Mouse (Mus musculus): ENCODE results near the gene Zfp366.

Zfp366 gene

DNA sequence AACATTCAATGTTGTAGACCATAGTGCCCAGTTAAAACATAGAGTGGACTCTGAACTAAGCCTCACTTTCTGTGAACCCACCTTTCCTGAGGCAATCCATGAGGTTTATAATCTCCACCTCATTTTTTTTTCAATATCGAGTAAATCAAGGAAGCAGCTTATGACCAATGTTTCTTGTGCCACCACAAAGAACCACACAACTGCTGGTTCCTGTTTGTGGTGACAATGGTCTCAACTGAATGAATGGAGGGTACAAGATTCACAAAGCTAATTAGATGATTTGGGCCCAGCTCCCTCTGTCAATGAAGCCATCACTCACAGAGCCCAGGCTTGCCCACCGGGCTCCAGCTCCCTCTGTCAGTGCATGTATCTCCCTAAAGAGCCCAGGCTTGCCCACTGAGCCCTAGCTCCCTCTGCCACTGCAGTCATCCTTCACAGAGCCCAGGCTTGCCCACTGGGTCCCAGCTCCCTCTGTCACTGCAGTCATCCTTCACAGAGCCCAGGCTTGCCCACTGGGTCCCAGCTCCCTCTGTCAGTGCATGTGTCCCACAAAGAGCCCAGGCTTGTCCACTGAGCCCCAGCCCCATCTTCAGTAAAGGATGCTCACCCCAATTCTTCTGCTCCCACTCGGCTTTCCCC is 1.2 kb upstream of the Zfp366 start:
- in situ Hi-C loops (cut with MboI; ENCODE audit: unreplicated experiment in 2 of 2), result loop anchor here in 1 of 2 experiments (25.0 kb wide), 1 partner anchor 104 kb away; no protein-coding TSS in a partner anchor

- in situ Hi-C loops (cut with MboI; ENCODE audit: unreplicated experiment in 2 of 2), result loop anchor here in 1 of 2 experiments (25.0 kb wide), 1 partner anchor 102 kb away; no protein-coding TSS in a partner anchor
These were observed 950 bp downstream of the Zfp366 start for GRCm38 (mm10) chr13:99185573-99185972.

- in situ Hi-C loops (cut with MboI; ENCODE audit: unreplicated experiment in 2 of 2), result loop anchor here in 1 of 2 experiments (25.0 kb wide), 1 partner anchor 101 kb away; no protein-coding TSS in a partner anchor
These were observed 1.7 kb downstream of the Zfp366 start for GRCm38 (mm10) chr13:99186138-99186853.

DNA sequence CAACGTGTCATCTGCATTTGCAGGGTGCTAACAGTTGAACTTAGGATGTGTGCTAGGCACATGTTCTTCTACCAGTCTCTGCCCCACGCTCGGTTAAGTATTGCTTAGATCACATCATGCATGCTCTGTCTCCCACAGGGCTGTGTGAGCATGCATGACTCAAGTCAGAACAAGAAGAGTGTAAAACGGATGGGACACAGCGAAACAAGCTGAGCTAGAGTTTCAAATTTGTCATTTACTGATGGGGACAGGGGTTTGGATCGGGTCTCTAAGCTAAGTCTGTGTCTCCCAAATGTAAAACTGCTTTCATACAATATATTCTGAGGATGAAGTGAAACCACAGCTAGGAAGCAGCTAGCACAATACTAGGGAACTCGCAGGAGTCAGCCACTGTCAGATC is 2.2 kb downstream of the Zfp366 start:
- in situ Hi-C loops (cut with MboI; ENCODE audit: unreplicated experiment in 2 of 2), result loop anchor here in 1 of 2 experiments (25.0 kb wide), 1 partner anchor 100 kb away; no protein-coding TSS in a partner anchor

DNA sequence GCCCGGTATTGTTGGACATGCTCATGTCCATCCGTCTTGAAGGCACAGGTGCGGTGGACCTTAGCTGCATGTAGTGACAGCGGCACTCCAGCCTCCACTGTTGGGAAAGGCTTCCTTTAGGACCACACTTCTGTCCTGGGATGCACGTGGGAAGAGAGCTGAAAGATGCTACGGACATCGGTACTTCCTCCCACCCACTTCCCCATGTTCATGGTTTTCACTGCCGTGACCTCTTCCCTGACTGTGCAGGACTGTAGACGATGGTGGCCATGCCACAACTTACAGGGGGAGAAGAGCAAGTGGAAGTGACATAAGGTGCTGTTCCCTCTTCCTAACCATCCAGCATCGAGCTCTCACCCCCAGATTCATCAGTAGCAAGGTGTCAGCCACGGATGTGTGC is 2.8 kb downstream of the Zfp366 start:
- in situ Hi-C loops (cut with MboI; ENCODE audit: unreplicated experiment in 2 of 2), result loop anchor here in 1 of 2 experiments (25.0 kb wide), 1 partner anchor 100 kb away; no protein-coding TSS in a partner anchor

- in situ Hi-C loops (cut with MboI; ENCODE audit: unreplicated experiment in 2 of 2), result loop anchor here in 1 of 2 experiments (25.0 kb wide), 1 partner anchor 99 kb away; no protein-coding TSS in a partner anchor
These were observed 4.0 kb downstream of the Zfp366 start for GRCm38 (mm10) chr13:99188625-99189024.

GRCm38 (mm10) chr13:99189671-99190070 is 5.0 kb downstream of the Zfp366 start:
- in situ Hi-C loops (cut with MboI; ENCODE audit: unreplicated experiment in 2 of 2), result loop anchor here in 1 of 2 experiments (25.0 kb wide), 1 partner anchor 98 kb away; no protein-coding TSS in a partner anchor

DNA sequence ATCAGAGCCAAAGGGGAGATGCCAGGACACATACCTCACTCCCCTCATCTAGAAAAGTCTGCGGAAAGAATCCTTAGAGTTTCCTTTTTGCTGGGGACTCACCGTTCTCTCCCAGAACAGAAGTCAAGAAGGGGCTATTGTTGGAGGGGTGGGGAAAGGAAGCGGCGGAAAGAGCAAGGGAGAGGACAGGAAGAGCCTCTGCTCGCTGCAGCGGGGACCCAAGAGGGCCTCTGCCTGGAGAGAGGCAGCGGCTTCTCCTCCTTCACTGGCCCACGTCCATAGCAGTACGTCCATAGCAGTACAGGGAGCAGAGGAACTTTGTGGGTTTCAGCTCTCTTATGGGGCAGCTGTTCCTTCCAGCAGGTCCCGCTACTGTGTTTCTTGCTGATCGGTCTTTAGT is 5.8 kb downstream of the Zfp366 start:
- in situ Hi-C loops (cut with MboI; ENCODE audit: unreplicated experiment in 2 of 2), result loop anchor here in 1 of 2 experiments (25.0 kb wide), 1 partner anchor 97 kb away; no protein-coding TSS in a partner anchor

GRCm38 (mm10) chr13:99191063-99191462 is 6.4 kb downstream of the Zfp366 start:
- in situ Hi-C loops (cut with MboI; ENCODE audit: unreplicated experiment in 2 of 2), result loop anchor here in 1 of 2 experiments (25.0 kb wide), 1 partner anchor 96 kb away; no protein-coding TSS in a partner anchor

GRCm38 (mm10) chr13:99196314-99196713 is 11.7 kb downstream of the Zfp366 start:
- in situ Hi-C loops (cut with MboI; ENCODE audit: unreplicated experiment in 2 of 2), result loop anchor here in 1 of 2 experiments (25.0 kb wide), 1 partner anchor 91 kb away; no protein-coding TSS in a partner anchor

DNA sequence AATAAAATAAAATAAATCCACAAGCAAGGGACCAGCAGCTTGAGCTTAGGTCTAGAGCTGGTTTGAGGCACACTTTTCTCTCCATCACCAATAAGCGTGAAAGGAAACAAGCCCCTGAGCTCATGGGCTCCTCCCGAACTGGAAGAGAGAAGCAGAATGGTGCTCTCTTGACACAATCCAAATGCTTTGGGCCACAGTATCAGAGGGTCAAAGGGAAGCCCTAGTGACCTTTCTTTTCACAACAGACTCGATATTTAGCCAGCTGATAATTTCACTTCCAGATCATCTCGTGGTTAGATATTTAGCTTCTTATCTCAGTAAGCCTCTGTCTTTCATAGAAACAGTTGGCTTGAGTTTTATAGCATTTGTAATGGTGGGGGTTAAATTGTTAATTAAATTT is 12.2 kb downstream of the Zfp366 start:
- in situ Hi-C loops (cut with MboI; ENCODE audit: unreplicated experiment in 2 of 2), result loop anchor here in 1 of 2 experiments (25.0 kb wide), 1 partner anchor 90 kb away; no protein-coding TSS in a partner anchor

GRCm38 (mm10) chr13:99201647-99202574 is 17.3 kb downstream of the Zfp366 start:
- in situ Hi-C loops (cut with MboI; ENCODE audit: unreplicated experiment in 2 of 2), result no loop called here

GRCm38 (mm10) chr13:99207214-99207613 is 22.6 kb downstream of the Zfp366 start:
- in situ Hi-C loops (cut with MboI; ENCODE audit: unreplicated experiment in 2 of 2), result no loop called here

DNA sequence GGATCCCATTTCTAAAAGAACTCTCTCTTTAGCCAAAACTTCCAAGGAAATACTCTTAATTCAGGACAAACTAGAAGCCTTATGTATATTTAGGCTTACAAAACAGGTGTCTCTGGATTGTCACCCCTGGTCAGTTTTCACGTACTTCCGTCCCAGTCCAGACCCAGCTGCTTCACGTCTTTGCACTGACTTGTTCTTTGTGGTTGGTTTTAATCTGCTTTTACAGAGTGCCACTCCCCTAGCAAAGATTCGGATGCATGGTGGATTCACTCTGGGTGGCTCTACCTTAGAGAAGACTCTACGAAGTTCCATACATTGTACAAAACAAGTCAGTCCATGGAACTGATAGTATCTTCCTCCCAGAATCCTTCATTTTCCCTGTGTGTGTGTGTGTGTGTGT is 25.2 kb downstream of the Zfp366 start:
- in situ Hi-C loops (cut with MboI; ENCODE audit: unreplicated experiment in 2 of 2), result no loop called here

DNA sequence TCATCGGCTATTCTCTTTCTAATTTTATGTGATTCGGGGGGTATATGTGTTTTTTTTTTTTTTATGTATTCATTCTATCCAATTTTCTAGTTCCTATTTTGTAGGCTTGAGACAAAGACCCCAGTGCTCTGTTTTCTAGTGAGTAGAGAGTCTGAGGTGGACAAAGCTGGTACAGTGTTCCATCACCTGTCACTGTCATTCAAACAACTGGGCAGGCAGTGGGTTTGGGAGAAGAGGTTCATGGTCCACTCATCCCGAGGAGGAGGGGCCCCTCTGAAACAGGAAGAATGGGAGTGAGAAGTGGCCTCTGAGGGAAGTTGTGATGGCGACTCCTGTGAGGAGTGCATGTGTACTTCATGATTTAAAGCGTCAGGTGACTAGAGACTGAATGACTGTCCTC is 26.2 kb downstream of the Zfp366 start:
- in situ Hi-C loops (cut with MboI; ENCODE audit: unreplicated experiment in 2 of 2), result no loop called here

GRCm38 (mm10) chr13:99212976-99213375 is 28.4 kb downstream of the Zfp366 start:
- in situ Hi-C loops (cut with MboI; ENCODE audit: unreplicated experiment in 2 of 2), result no loop called here

DNA sequence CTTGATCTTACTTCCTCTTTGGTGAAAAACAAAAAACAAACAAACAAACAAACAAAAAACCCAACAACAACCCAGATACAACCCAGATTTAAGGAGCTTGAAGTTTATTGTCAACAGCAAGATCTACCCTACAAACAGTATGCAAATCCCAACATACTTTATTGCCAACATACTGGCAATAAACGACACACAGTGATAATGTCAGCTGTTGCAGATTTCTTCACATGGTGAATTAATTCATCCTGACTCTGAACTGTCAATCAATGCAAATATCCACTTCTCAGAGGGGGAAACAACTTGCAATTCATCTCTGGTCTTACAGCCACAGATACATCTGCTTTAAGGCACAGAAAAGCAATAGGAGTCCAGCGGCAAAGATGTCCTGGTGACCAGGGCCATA is 31.4 kb downstream of the Zfp366 start:
- in situ Hi-C loops (cut with MboI; ENCODE audit: unreplicated experiment in 2 of 2), result no loop called here

DNA sequence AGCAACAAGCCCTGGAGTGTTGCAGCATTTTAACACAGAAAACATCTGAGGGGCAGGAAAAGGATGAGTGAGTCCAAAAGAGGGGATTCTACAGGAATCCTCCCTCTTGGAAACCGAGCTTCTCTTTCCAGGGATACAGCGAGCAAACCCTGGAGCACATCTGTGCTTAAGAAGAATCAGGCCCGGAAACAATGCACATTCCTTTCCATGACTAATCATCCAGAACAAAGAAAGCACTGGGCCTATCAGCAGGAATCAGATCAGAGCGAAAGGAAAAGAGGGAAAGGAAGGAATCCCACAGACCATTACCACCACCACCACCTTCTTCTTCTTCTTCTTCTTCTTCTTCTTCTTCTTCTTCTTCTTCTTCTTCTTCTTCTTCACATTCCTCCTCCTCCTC is 33.4 kb downstream of the Zfp366 start:
- in situ Hi-C loops (cut with MboI; ENCODE audit: unreplicated experiment in 2 of 2), result no loop called here

DNA sequence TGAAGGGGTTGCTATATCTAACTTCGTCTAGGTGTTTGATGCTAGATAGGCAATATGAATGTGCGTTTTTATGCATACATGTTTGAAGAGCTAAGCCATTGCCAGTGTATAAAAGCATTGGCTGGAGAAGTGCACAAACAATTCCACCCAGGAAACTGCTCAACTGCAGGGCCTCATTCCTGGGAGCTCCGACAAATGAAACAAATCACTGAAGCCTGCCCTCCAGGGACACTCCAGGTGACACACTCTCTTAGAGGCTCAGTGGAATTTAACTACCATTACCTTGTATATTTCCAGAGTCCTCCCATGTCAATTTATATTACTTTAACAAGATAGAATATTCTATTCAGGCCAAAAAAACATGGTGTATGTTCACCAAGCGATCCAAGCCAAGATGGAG is 35.0 kb downstream of the Zfp366 start:
- in situ Hi-C loops (cut with MboI; ENCODE audit: unreplicated experiment in 2 of 2), result no loop called here

GRCm38 (mm10) chr13:99221996-99222395 is 37.4 kb downstream of the Zfp366 start:
- in situ Hi-C loops (cut with MboI; ENCODE audit: unreplicated experiment in 2 of 2), result no loop called here

Measured in v-Abl transformed pro-B cells (cell line).